Mouse (Mus musculus) CH12.LX (cell line): ENCODE data around the gene Fam19a2. TPM values are rescaled to one million over a fixed set of nuclear protein-coding genes. Genes with fewer than 3 reads are reported as not detected.
A peak's percentile ranks its signal among the peaks of the same experiment; 100 is the strongest.

Experiments
- DNase-seq: peaks from one replicate; pipeline ENCODE4 v3.0.0-alpha.2; 2013; ENCODE audit errors: extremely low read depth
- H3K27ac ChIP-seq: 2 replicates; pipeline ENCODE4 v1.5.1; 2012; ENCODE audit warnings: low read depth, mild to moderate bottlenecking, control low read depth, moderate library complexity; ENCODE audit not compliant: insufficient read depth
- H3K27me3 ChIP-seq: replicated peaks from 2 replicates; pipeline ENCODE3; 2012; ENCODE audit warnings: inconsistent platforms
- H3K36me3 ChIP-seq, 2 experiments: replicated peaks in 1 of 2; 2 replicates each; pipeline versions ENCODE3 to v1.6.1; 2012; ENCODE audit warnings: inconsistent platforms in 1 of 2, low read length in 1 of 2, mild to moderate bottlenecking in 1 of 2, mixed read lengths in 1 of 2, moderate library complexity in 1 of 2; ENCODE audit not compliant: control insufficient read depth in 1 of 2, insufficient read depth in 1 of 2
- H3K4me1 ChIP-seq, 2 experiments: 2 replicates each; pipeline ENCODE4 v1.6.1; 2012; ENCODE audit warnings: inconsistent platforms in 1 of 2, moderate library complexity in 1 of 2; ENCODE audit not compliant: insufficient read depth in 2 of 2, control insufficient read depth in 1 of 2
- H3K4me2 ChIP-seq: 2 replicates; pipeline ENCODE4 v1.6.1; 2012; ENCODE audit warnings: low read depth, mild to moderate bottlenecking, control low read depth; ENCODE audit not compliant: poor library complexity, insufficient read depth, severe bottlenecking
- H3K4me3 ChIP-seq, 3 experiments: fragments of 150-350 bp in 1 of 3; sonication (generic) in 1 of 3; replicated peaks in 1 of 3; 2 replicates each; pipeline versions ENCODE3 to v1.5.1; 2011 to 2012; ENCODE audit warnings: low read depth in 2 of 3, low read length in 2 of 3, mild to moderate bottlenecking in 2 of 3, moderate library complexity in 2 of 3, control low read depth in 1 of 3, improper control_type of control experiment in 1 of 3, inconsistent platforms in 1 of 3, mixed read lengths in 1 of 3; ENCODE audit not compliant: poor library complexity in 1 of 3
- H3K79me2 ChIP-seq: replicated peaks from 2 replicates; pipeline ENCODE4 v1.6.1; 2012; ENCODE audit warnings: mild to moderate bottlenecking, moderate library complexity; ENCODE audit not compliant: control insufficient read depth, poor library complexity, insufficient read depth, severe bottlenecking; ENCODE audit errors: extremely low read depth
- H3K9ac ChIP-seq: 2 replicates; pipeline ENCODE4 v1.6.1; 2012; ENCODE audit warnings: low read depth, mild to moderate bottlenecking, control low read depth, moderate library complexity; ENCODE audit not compliant: insufficient read depth
- H3K9me3 ChIP-seq: replicated peaks from 2 replicates; pipeline ENCODE3; 2012; ENCODE audit warnings: low read length, inconsistent platforms, mixed read lengths
- BHLHE40 ChIP-seq: IDR thresholded peaks from 2 replicates; pipeline ENCODE4 v1.6.1; 2011; ENCODE audit warnings: mild to moderate bottlenecking, low read depth, low read length, improper control_type of control experiment
- CTCF ChIP-seq, 2 experiments: IDR thresholded peaks in 1 of 2; conservative IDR thresholded peaks in 1 of 2; 2 replicates each; pipeline ENCODE4 v1.5.1; 2011 to 2012; ENCODE audit warnings: low read depth in 2 of 2, low read length in 2 of 2, improper control_type of control experiment in 1 of 2, inconsistent platforms in 1 of 2, mild to moderate bottlenecking in 1 of 2, moderate library complexity in 1 of 2
- E2F4 ChIP-seq: IDR thresholded peaks from 2 replicates; pipeline ENCODE4 v1.6.1; 2011; ENCODE audit warnings: low read depth, low read length, improper control_type of control experiment; ENCODE audit not compliant: insufficient replicate concordance
- EP300 ChIP-seq: IDR thresholded peaks from 2 replicates; pipeline ENCODE4 v1.6.1; 2011; ENCODE audit warnings: low read length, improper control_type of control experiment
- IRF4 ChIP-seq: IDR thresholded peaks from 2 replicates; pipeline ENCODE4 v1.6.1; 2014; ENCODE audit warnings: low read depth, mild to moderate bottlenecking, inconsistent platforms, low read length, improper control_type of control experiment
- JUN ChIP-seq: IDR thresholded peaks from 2 replicates; pipeline ENCODE4 v1.6.1; 2011; ENCODE audit warnings: low read depth, mild to moderate bottlenecking, low read length, improper control_type of control experiment, moderate library complexity; ENCODE audit not compliant: insufficient read depth
- JUND ChIP-seq: conservative IDR thresholded peaks from 2 replicates; pipeline ENCODE4 v1.6.1; 2011; ENCODE audit warnings: low read depth, low read length, improper control_type of control experiment
- MAFK ChIP-seq: IDR thresholded peaks from 2 replicates; pipeline ENCODE4 v1.6.1; 2011; ENCODE audit warnings: low read length, improper control_type of control experiment; ENCODE audit not compliant: insufficient replicate concordance
- MEF2A ChIP-seq: IDR thresholded peaks from 2 replicates; pipeline ENCODE4 v1.6.1; 2014; ENCODE audit warnings: low read depth, mild to moderate bottlenecking, inconsistent platforms, low read length, improper control_type of control experiment, borderline replicate concordance
- PAX5 ChIP-seq: IDR thresholded peaks from 2 replicates; pipeline ENCODE4 v1.6.1; 2012; ENCODE audit warnings: low read length, inconsistent platforms, mixed read lengths
- POLR2AphosphoS2 ChIP-seq: IDR thresholded peaks from 2 replicates; pipeline ENCODE4 v1.6.1; 2011; ENCODE audit warnings: low read depth, low read length, improper control_type of control experiment
- RCOR1 ChIP-seq: conservative IDR thresholded peaks from 2 replicates; pipeline ENCODE4 v1.6.1; 2012; ENCODE audit warnings: low read depth, mild to moderate bottlenecking, inconsistent platforms, low read length, improper control_type of control experiment
- TBP ChIP-seq: conservative IDR thresholded peaks from 2 replicates; pipeline ENCODE4 v1.6.1; 2011; ENCODE audit warnings: low read depth, low read length, improper control_type of control experiment
- TCF12 ChIP-seq: IDR thresholded peaks from 2 replicates; pipeline ENCODE4 v1.6.1; 2014; ENCODE audit warnings: low read depth, mild to moderate bottlenecking, inconsistent platforms, low read length, improper control_type of control experiment
- UBTF ChIP-seq: IDR thresholded peaks from 2 replicates; pipeline ENCODE4 v1.6.1; 2012; ENCODE audit warnings: low read depth, mild to moderate bottlenecking, inconsistent platforms, low read length, improper control_type of control experiment, moderate library complexity
- USF2 ChIP-seq: conservative IDR thresholded peaks from 2 replicates; pipeline ENCODE4 v1.6.1; 2011; ENCODE audit warnings: low read depth, low read length, improper control_type of control experiment
- ZC3H11A ChIP-seq: IDR thresholded peaks from 2 replicates; pipeline ENCODE4 v1.6.1; 2012; ENCODE audit warnings: low read depth, mild to moderate bottlenecking, inconsistent platforms, low read length, improper control_type of control experiment
- ZMIZ1 ChIP-seq: IDR thresholded peaks from 2 replicates; pipeline ENCODE4 v1.6.1; 2012; ENCODE audit warnings: low read depth, mild to moderate bottlenecking, inconsistent platforms, low read length, improper control_type of control experiment
- dilution Hi-C: fragments of 300-500 bp; cut with MboI; formaldehyde crosslinking; loops from 2 replicates; pipeline ENCODE4 v1.14.3; 2020; ENCODE audit warnings: low sequenced_read_pairs; ENCODE audit not compliant: extremely low pct_unique_long_range_greater_than_20kb, extremely low pct_ligation_motif_present
- in situ Hi-C: fragments of 300-500 bp; cut with MboI; formaldehyde crosslinking; loops from 3 replicates; pipeline ENCODE4 v1.14.3; 2019; ENCODE audit warnings: low sequenced_read_pairs, low pct_ligation_motif_present, low pct_unique_long_range_greater_than_20kb, mixed read lengths
- polyA plus RNA-seq: library from polyadenylated mRNA; unstranded; fragments of >175 nt; gene quantifications from 2 replicates; pipeline ENCODE4 v1.2.1, GENCODE M21; 2012; ENCODE audit warnings: low read depth; ENCODE audit not compliant: insufficient read length
- total RNA-seq, 2 experiments: library from RNA; depleted of rRNA; stranded (reverse); fragments of 300-350 nt in 1 of 2; fragments of >200 nt in 1 of 2; gene quantifications; 2 replicates each; pipeline ENCODE4 v1.2.3; 2012 to 2014

Gene Fam19a2
- total and polyA plus RNA-seq, 3 experiments: not detected

GRCm38 (mm10) chr10:123248063-123248462 is 15.7 kb upstream of the Fam19a2 start:
- peak; percentile 23 for DNase-seq
- Histone ChIP-seq H3K36me3 (no peaks in the 10 kb centered on the region), H3K9ac (peak overlapping the region; percentile 28; the same call in 1 of the 2 replicates), H3K9me3 (no peaks in the 10 kb centered on the region), H3K79me2 (no peaks in the 10 kb centered on the region), H3K4me2 (peak overlapping the region; percentile 81), H3K27me3 (no peaks in the 10 kb centered on the region), H3K4me1 (peaks cover 0 to 11% of the 10 kb centered on the region in 2 experiments; a peak in 2 of 4 replicates), H3K27ac (no peak overlapping the region), H3K4me3 (no peak overlapping the region)
- TF ChIP-seq UBTF (no peak), EP300 (peak; percentile 76), MEF2A (peak; percentile 73; the same call in 1 of the 2 replicates), USF2 (no peak), JUND (no peak; the same call in 1 of the 2 replicates), MAFK (0 out of 2 replicates have a peak, but pooled peaks have one; percentile 41), JUN (peak; percentile 45; the same call in 1 of the 2 replicates), IRF4 (peak; percentile 80), BHLHE40 (peak; percentile 82)
- dilution Hi-C loops (no loop called here), in situ Hi-C loops (no loop called here)

DNA sequence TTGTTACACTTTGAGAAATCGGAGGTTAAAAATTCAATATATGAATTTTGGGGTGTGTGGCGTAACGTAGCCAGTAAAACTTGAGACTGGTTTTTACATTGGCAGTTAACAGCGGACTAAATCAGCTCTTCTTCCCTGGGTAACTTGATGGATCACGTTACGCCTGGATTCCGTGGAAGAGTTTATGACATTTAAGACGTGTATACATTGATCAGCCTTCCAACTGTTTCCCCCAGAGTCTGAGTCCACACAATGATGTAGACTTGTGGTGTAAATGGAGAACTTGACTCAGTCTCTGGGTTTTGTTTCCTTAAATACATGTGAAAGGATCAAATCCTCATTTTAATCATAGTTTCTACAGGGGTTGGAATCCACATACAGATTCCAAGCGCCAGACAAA is 11.9 kb upstream of the Fam19a2 start:
- H3K9ac ChIP-seq: no peak overlapping the region
- no peaks in the 10 kb centered on the region for H3K36me3 ChIP-seq
- TF ChIP-seq PAX5 (no peak), MEF2A (no peak), TBP (no peak), CTCF (conservative IDR thresholded peaks at IDR 0.05 in 1 of 2, IDR thresholded peaks at IDR 0.05 in 1 of 2; ENCODE audit: low read depth in 2 of 2, low read length in 2 of 2) (no peak), ZC3H11A (no peak), ZMIZ1 (no peak), POLR2AphosphoS2 (no peak), E2F4 (no peak), RCOR1 (no peak), TCF12 (no peak)
- in situ Hi-C loops: no loop called here
- no peaks in the 10 kb centered on the region for H3K79me2 ChIP-seq
- H3K4me3 ChIP-seq: no peak overlapping the region
- H3K27me3 ChIP-seq: no peaks in the 10 kb centered on the region
- no peak for DNase-seq
- H3K9me3 ChIP-seq: no peaks in the 10 kb centered on the region
- no peak overlapping the region for H3K4me2 ChIP-seq
- dilution Hi-C loops: no loop called here
- H3K27ac ChIP-seq: no peak overlapping the region
- peaks cover 0 to 11% of the 10 kb centered on the region in 2 experiments; a peak in 2 of 4 replicates for H3K4me1 ChIP-seq
